Mouse (Mus musculus) adrenal gland, adult (tissue): ENCODE data around the gene Kcnk4.

Experiments
- DNase-seq, 2 experiments: peaks; one replicate each; pipeline ENCODE4 v3.0.0; 2022 to 2023; ENCODE audit warnings: low spot score in 1 of 2; ENCODE audit not compliant: inconsistent age in 2 of 2

The Kcnk4 gene

GRCm38 (mm10) chr19:6939106-6940002, 5.0 kb upstream of the Kcnk4 start:
- DNase-seq: no peak

DNA sequence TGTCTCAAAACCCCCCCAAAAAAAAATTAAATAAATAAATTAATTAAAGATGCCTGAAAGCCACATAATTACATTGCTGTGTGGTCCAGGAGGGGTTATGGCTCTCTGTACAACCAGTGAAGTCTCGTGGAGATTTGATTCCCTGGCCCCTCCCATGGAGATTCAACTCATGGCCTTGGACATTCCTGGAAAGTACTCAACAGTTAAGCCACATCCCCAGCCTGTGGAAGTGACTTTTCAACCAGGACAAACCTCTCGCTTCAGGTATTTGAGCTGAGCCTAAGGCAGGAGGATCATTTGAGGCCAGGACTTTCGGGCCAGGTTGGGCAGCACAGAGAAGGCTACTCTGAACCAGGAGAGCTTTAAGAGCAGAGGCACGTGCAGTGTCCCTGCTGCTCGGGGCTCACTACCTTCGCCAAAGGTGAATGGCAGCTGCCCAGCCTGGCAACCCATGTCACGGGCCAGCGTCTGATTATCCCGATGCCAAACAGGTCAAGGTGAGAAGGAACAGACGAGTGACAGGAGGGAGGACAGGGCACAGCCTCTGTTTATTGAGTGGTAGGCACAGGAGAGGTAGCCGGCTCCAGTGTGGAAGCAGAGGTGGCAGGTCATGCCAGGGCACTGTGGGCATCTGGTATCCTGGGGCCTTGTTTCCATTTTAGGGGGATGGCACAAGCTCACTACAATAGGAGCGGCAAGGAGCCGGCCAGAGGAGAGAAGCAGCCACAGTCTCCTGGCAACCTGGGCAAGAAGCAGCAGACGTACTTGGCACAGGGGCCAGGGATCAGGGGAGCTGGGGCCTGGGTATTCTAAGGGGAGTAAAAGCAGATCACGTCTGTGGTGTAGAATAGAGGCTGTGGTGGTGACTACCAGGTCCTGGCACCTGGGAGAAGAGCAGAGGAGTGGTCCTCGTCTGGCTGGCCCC, 3.5 kb upstream of the Kcnk4 start:
- peak in 1 of 2 experiments; percentile 63 for DNase-seq

- DNase-seq: peak in 1 of 2 experiments; percentile 65
Observed at GRCm38 (mm10) chr19:6936299-6936698, 2.0 kb upstream of the Kcnk4 start.

DNA sequence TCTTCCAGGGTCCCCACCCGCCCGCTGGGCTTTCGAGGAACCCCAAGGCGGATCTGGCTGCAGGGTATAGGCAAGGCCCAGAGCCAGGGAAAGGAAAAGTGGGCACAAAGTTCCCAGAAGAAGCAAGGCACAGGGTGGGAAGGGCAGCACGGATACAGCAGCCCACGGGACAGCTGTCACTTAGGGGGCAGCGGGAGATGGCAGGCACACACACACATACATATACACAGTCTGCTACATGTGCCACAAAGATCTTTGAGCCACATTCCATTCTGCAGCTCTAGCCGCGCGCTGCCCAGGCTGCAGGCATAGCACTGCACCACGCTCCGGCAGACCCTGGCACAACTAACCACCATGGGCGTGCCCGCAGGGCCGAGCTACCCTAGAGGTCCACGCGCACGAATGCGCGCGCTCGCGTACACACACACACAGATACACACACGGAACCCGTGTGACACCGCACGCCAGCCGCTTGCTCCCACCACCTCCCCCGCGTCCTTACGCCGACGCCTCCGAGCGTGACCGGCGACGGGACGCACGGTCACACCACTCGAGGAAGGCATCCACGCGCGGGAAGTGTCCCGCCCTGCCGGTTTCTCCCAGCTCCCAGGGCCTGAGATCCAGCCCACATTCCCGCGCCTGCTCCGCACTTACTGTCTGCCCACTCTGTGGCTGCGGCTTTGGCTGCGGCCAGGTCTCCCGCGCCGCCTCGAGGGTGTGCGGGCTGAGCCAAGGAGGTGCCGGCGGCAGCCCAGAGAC, 700 bp downstream of the Kcnk4 start:
- peak in 1 of 2 experiments; percentile 61 for DNase-seq

DNA sequence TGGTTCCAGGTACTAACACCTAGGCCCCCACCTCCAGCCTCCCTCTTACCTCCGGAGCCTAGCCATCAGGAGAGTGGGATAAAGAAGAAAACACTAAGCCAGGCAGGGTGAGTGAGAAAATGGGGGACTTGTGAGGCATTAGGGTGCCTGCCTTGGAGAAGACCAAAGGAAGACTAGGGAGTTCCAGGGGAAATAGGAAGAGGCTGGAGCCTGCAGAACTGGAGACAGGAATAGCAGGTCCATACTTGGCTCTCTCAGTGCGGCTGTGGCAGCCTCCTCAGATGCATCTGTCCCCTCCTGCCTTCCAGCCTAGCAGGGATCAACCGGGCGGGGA, 1.2 kb downstream of the Kcnk4 start:
- no peak for DNase-seq

DNA sequence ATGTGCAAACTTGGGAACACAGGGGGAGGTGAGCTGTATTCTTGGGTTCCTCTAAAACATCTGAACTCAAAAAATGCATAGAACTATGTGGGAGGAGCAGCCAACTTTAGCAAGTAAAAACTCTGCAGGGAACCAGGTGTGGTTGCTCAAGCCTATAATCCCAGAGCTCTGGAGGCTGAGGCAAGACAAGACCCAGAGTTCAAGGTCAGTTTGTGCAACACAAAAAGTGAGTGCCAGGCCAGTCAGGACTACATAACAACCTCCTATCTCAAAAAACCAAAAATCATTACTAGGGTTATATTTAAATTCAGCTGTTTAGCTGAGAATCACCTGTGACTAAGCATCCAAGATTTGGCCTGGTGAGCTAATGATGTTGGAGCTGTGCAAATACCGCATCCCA, 2.3 kb downstream of the Kcnk4 start:
- peak in 1 of 2 experiments; percentile 46 for DNase-seq

GRCm38 (mm10) chr19:6931002-6931401, 3.3 kb downstream of the Kcnk4 start:
- no peak for DNase-seq

DNA sequence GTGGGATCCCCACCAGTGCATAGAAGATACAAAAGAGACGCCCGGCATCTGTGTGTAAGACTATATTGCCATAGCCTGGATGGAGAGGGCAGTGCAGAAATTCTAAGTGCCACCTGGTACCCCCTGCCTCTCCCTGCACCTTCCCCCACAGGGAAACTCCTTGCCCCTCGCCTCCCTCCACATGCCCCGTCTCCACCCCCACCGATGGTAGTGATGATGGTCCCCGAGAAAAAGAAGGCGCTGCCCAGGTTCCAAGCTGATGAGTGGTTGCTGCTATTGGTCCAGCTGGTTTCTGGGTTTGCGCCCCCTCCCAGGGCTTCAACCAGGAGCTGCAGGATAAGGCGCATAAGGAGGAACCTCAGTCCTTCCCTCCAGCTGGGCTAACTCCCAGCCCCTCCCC, 6.2 kb downstream of the Kcnk4 start:
- DNase-seq: no peak

- peak in 1 of 2 experiments; percentile 74 for DNase-seq
Observed at GRCm38 (mm10) chr19:6926559-6927255, 7.6 kb downstream of the Kcnk4 start.

- DNase-seq: no peak
Observed at GRCm38 (mm10) chr19:6925611-6926329, 8.5 kb downstream of the Kcnk4 start.

DNA sequence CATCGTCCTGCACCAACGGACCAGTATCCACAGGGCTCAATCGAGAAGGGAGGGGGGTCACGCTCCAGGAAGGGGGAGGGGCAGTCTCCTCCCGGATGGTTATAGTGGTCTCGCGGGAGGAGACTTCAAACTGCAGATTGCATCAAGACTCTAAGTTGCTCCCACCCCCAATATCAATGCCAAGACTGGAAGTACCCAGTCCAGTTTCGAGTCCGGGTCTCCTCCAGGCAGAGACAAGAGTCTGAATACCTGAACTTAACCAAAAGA, 9.1 kb downstream of the Kcnk4 start, which contains the start of gene Catsperz:
Gene Catsperz, minus strand, starts transcription at position 74 of the 267 bp plus-strand sequence.
- DNase-seq: no peak

DNA sequence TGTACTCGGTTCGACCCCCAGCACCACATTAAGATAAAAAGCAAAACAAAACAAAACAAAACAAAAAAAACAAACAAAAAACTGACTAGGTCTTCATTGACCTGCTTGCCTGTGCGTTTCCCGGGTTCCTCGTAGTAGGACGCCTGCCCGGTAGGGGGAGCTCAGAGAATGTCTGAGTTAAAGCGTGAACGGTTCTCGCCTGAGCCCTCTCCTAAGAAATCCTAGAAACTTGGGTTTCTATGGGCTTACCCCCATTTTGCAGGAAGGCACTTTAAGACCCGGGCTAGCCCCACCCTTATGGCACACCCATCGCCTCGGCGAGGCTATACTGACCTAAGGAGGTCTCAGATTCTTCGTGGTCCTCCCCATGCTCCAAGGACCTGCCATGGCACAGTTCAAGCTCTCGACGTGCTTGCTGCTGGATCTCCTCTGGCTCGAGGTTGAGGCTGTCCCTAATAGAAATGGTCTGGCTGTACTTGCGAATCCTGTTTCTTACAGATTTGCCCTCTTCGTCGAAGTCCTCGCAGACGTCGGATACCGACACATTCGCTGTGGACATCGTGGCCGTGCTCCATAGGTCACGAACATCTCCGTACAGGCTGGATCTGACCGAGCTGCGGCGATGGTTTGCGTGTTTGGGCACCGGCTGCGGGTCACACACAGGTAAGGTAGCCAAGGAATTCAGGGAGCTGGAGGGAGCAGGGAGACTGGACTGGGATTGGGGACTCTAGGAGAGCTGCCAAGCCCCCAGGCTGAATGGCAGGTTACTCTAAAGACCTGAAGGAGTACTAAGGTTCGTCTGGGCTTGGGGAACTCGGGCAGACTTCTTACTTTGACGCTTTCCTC, 9.6 kb downstream of the Kcnk4 start:
- DNase-seq: peak; percentile 83 to 96

DNA sequence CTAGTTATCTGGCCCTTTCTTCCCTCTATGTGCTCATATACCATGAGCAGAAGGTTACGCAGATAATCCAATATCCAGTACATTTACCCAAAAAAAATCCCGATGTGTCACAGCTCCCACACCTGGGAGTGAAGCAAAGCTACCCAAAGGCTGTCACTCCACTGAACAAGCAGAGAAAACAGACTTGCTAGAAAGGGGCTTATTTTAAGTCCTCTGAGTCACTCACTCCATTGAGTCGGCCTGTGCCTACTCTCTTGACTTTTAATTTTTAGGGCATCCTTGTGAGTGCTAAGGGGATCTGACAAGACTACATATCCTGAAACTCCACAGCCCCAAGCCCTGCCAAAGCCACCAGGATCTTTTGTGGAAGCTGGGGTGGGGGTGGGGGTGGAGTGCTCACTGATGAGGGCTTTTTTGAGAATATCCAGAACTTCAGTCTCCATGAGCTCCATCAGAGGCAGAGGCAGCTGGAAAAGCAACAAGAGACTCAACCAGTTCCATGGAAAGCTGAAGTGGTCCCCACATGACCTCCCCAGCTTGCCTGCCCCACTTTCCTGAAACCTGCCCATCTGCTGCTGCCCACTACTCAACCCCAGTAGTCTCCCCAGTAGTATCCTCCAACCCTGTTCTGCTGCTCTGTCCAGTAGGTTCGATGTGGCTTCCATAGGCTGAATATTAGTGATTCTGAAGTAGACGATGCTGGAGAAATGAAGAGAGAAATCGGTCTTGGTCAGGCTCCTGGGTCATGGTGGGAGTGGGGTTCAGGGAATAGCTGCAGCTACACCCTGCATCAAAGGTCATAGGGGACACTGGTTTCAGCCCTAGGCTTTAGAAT, 11.2 kb downstream of the Kcnk4 start:
- no peak for DNase-seq

- peak; percentile 100 for DNase-seq
Observed at GRCm38 (mm10) chr19:6921647-6922567, 12.4 kb downstream of the Kcnk4 start, which contains the start of gene Esrra. Esrra (minus strand) TSS chr19:6921813.

GRCm38 (mm10) chr19:6920741-6921636, 13.3 kb downstream of the Kcnk4 start:
- DNase-seq: peak; percentile 77 to 88
